Mouse (Mus musculus) heart, postnatal 14 days (tissue): ENCODE results near the gene Col8a1. TPM values are rescaled to one million over a fixed set of nuclear protein-coding genes. Genes with fewer than 3 reads are reported as not detected.
A peak's percentile ranks its signal among the peaks of the same experiment; 100 is the strongest.

ENCODE experiments used
- DNase-seq, 2 experiments: peaks; one replicate each; pipeline ENCODE4 v3.0.0; 2021 to 2022
- intact Hi-C: fragments of 180-260 bp; cut with DNase I; formaldehyde crosslinking; loops from one replicate; pipeline ENCODE4 v1.15.1; 2025
- long read RNA-seq, 2 experiments: library from polyadenylated mRNA; stranded (forward); transcript quantifications; one replicate each; pipeline ENCODE4 v2.0.0; 2021
- total RNA-seq, 2 experiments: library from RNA; stranded (reverse); gene quantifications; 2 replicates each; pipeline ENCODE4 v1.2.3; 2021

The Col8a1 gene
- total RNA-seq: 1 to 10 TPM; 8.0 to 9.3 TPM
- long read RNA-seq, experiment 1, full-length matches to known transcripts: 2 of 5 reads
- long read RNA-seq, experiment 1, partial matches to known transcripts: 1 of 5 reads
- long read RNA-seq, experiment 1, other reads (novel, unspliced or antisense): 2 of 5 reads
- long read RNA-seq, experiment 2, full-length matches to known transcripts: 2 of 4 reads
- long read RNA-seq, experiment 2, partial matches to known transcripts: 0 of 4 reads
- long read RNA-seq, experiment 2, other reads (novel, unspliced or antisense): 2 of 4 reads

DNA sequence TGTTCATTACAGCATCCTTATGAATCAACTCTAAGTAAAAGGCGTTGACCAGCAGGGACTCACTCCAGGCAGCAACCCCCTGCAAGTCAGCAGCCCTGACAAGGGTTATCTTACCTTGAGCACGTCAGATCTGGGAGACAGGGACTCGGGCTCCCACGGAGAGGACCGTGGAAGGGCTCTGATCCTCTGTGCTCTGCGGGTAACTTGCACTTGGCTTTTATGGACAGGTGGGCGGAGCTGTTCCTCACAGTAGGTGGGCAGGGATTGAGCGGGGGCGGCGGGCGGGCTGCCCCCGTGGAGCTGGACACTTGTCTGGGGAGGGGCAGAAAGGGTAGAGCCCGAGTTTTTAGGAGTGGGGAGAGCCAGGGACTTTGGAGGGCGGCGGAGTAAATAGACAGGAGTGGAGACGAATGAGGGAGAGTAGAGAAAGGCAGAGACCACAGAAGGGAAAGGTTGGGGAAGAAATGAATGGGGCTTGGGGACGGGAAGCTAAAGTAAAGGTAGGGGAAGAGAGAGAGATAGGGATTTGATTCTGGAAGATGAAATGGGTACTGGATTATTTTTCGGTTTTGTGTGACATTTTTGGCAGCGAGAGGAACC lies at the start of gene Col8a1:
Gene Col8a1, minus strand, starts transcription at position 212 of the 600 bp plus-strand sequence.
- intact Hi-C loops: no loop called here
- peak in 1 of 2 experiments; percentile 27 for DNase-seq

DNA sequence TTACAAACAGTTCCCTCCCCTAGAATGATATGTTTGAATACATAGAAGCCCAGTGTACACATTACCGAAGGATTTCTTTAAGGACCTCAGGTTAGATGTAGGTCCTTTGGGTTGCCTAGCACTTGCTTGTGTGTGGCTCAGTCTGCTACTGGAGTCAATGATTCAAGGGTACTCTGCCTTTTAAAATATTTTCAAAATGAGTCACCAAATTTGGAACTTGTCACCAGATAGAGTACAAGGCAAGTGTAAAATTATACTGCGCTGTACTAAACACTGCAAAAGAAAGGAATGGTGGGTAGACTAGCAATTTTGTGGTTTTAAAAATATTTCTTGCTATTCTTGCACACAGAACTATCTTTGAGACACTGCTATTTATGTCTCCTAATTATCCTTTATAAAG lies 47.3 kb upstream of the Col8a1 start:
- intact Hi-C loops: no loop called here
- no peak for DNase-seq

- peak; percentile 25 to 31 for DNase-seq
- intact Hi-C loops: no loop called here
Measured at GRCm38 (mm10) chr16:57796321-57796720, 41.8 kb upstream of the Col8a1 start.

GRCm38 (mm10) chr16:57779011-57779410 lies 24.5 kb upstream of the Col8a1 start:
- no peak for DNase-seq
- intact Hi-C loops: no loop called here

DNA sequence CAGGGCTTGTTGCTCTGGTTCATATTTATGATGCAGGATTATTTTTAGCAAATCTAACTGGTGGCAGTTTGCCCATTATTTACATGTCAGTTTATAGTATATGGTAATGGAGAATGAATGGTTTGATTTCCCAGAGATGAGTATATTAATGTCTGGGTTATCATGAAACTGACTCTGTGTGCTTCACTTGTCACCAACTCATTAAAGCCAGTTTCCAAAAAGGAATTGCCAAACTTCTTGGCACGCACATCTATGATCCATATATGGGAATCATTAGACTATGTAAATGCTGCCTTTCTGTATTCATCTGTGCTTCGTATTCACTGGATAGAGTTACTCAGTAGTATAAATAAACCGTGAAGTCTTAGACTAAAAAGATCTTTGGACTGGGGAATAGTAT lies 11.1 kb upstream of the Col8a1 start:
- intact Hi-C loops: no loop called here
- no peak for DNase-seq

DNA sequence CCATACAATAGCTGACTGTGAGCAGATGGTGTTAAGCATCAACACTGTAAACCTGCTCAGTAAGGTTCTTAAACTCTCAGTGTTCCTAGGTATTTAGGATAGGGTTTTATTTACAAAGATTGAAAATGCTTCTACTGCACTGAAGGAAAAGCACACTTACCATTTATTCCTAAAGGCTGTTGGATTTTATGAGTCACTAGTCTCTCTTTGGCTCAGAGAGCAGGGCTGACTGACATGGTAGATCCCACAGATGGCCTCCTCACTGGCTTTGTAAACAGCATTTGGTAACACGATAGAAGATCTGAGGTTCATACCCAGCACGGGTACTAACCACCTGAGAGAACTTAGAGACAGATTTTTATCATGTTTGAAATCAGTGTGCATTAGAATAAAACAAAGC lies 5.3 kb upstream of the Col8a1 start:
- intact Hi-C loops: no loop called here

GRCm38 (mm10) chr16:57755708-57756107 lies 1.2 kb upstream of the Col8a1 start:
- intact Hi-C loops: no loop called here
- no peak for DNase-seq

More for the DNA sequence above, 5.3 kb upstream of the Col8a1 start:
- no peak for DNase-seq

DNA sequence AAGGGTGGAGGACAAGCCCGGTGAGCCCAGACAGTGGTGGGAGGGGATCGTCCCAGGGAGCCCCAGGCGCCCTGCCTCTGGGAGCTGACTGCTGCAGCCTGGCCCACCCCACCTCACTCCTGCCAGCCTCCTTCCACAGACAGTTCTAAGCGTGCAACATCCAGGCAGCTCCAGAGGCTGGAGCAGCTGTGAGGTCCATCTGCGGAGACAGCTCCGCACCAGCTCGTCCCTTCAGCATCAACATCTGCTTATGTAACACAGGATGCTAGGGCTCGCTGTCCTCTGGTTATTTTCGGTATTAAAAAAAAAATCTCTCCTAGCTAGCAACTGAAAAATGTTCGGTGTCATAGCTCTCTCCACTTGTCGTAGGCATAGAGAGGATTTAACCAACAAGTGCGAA lies 704 bp upstream of the Col8a1 start:
- peak; percentile 22 to 36 for DNase-seq
- intact Hi-C loops: no loop called here

DNA sequence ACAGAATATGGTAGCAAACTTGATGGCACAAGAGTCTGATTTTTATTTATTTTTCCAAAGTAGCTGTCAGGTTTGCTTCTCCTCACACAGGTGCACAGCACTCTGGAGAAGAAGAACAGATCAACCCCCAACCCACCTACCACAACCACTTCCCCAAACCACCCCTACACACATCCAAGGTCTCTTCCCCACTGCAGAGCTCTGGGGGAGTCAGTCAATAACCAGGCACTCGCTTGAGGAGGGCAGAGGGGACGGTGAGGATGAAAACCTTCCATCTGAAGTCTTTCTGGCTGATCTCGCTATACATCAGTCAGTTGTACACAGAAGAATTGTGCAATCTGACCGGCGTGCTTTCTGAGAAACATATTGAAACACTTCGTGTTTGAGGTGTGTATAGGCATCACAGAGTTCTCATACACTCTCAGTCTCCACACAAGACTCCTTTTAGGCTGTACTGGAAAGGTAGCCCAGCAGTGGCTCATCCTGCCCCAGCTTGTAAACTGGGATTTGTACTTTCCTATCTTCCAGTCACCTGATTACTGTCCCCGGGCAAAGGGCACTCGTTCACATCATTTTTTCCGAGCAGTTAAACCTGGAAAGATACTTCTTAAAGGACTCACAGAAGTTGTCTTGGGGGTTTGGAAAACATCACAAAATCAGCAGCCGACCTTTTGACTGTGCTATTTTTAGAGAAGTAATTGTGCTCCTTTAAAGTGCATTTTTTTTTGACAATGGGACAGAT lies 827 bp downstream of the Col8a1 start:
- intact Hi-C loops: no loop called here
- no peak for DNase-seq

DNA sequence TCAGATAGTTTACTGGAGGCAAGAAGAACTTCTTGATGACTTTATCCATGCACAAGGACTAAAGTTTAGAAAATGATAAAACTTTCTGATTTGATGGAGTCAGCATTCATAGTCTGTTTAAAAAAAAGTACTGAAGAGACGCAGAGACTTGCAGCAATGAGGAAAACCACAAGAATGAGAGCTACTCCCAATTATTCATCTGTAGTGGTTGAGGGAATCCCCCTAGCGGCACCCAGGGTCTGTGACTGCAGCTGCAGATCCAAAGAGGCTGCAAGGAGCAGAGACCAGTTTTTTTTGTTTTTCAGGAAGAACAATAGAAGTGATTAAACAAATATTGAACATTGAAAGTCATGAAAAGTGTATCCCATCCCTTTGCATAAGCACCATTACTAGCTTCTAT lies 4.0 kb downstream of the Col8a1 start:
- DNase-seq: no peak
- intact Hi-C loops: no loop called here

- DNase-seq: no peak
- intact Hi-C loops: loop anchor here (5.0 kb wide), 1 partner anchor 76 kb away; no protein-coding TSS in a partner anchor
Measured at GRCm38 (mm10) chr16:57748093-57748492, 6.4 kb downstream of the Col8a1 start.

- intact Hi-C loops: loop anchor here (5.0 kb wide), 1 partner anchor 75 kb away; no protein-coding TSS in a partner anchor
- DNase-seq: no peak
Measured at GRCm38 (mm10) chr16:57747357-57748056, 7.0 kb downstream of the Col8a1 start.

DNA sequence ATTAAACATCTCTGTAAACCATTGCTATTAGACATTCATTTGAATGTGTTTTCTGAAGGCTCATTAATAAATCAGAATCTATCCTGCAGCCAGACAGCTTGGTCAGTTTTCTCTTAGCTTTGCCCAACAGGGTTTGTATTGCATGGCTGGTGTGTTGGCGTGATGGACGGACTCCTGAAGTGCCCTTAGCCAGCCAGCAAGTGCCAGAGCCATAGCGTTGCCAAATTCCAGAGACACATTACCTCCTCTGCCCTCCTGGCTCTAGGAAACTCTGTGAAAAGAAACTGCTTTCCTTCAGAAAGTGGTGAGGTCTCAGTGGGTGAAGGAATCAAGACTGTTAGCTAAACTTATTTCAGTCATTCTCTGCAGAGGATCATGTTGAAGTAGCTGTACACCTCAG lies 14.4 kb downstream of the Col8a1 start:
- DNase-seq: no peak
- intact Hi-C loops: no loop called here

- intact Hi-C loops: no loop called here
- DNase-seq: no peak
Measured at GRCm38 (mm10) chr16:57734942-57735341, 19.6 kb downstream of the Col8a1 start.

GRCm38 (mm10) chr16:57733545-57733944 lies 21.0 kb downstream of the Col8a1 start:
- intact Hi-C loops: no loop called here
- DNase-seq: no peak

- no peak for DNase-seq
- intact Hi-C loops: no loop called here
Measured at GRCm38 (mm10) chr16:57733139-57733538, 21.4 kb downstream of the Col8a1 start.

- intact Hi-C loops: no loop called here
- DNase-seq: no peak
Measured at GRCm38 (mm10) chr16:57724978-57725377, 29.6 kb downstream of the Col8a1 start.

- peak; percentile 7 to 22 for DNase-seq
- intact Hi-C loops: no loop called here
Measured at GRCm38 (mm10) chr16:57718982-57719381, 35.6 kb downstream of the Col8a1 start.

DNA sequence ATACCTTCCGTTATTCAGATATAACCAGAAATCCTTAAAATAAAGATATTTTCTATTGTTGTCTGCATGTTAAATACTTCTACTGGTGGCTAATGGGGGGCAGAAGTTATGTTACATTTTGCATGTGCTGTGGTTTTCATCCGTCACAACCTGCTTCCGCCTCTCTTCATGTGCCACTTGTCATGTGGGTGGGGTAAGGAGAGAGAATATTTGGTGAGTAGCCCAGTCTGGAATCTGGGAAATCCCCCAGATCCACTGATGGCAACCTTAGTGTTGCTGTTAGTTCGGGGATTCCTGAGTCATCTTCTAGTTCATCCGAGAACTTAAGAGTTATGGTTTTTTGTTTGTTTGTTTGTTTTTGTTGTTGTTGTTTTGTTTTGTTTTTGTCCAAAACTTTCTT lies 55.8 kb downstream of the Col8a1 start:
- intact Hi-C loops: no loop called here
- no peak for DNase-seq

- intact Hi-C loops: no loop called here
- DNase-seq: no peak
Measured at GRCm38 (mm10) chr16:57694694-57695093, 59.8 kb downstream of the Col8a1 start.
